Mouse (Mus musculus): ENCODE results near the gene Trappc4.
"Not testable (repeated sequence)": the region's sequence is repeated elsewhere in the genome, so short reads cannot be mapped to it uniquely, and the experiment has no call there.

GRCm38 (mm10) chr9:44444402-44445025 lies 37.1 kb upstream of the Trappc4 start:
- TF ChIP-seq POLR2A (IDR thresholded peaks at IDR 0.05; ENCODE audit: control insufficient read depth, extremely low read depth, insufficient read depth, low read length, poor library complexity); CTCF (IDR thresholded peaks at IDR 0.05; ENCODE audit: borderline replicate concordance, control insufficient read depth, extremely low read depth, insufficient read depth, low read length, poor library complexity): not testable (repeated sequence)
